Mouse (Mus musculus) small intestine, adult 2 months (tissue): ENCODE measurements at regions not wholly inside any gene's neighbourhood (a gene's known extent, or its start where the extent isn't known, plus 50 kb on each side); places are given as distances from the start of the nearest gene placed in this dataset.

ENCODE experiments used
- CTCF ChIP-seq: fragments of 200-500 bp; IDR thresholded peaks from 2 replicates; pipeline ENCODE4 v1.5.1; 2012; ENCODE audit warnings: low read depth, mild to moderate bottlenecking, control low read depth, inconsistent platforms, low read length, moderate library complexity, mixed read lengths; ENCODE audit not compliant: insufficient replicate concordance, insufficient read length; ENCODE audit errors: extremely low read depth
- POLR2A ChIP-seq: fragments of 200-500 bp; IDR thresholded peaks from 2 replicates; pipeline ENCODE4 v1.6.1; 2012; ENCODE audit warnings: low read depth, mild to moderate bottlenecking, control low read depth, inconsistent platforms, low read length, moderate library complexity

DNA sequence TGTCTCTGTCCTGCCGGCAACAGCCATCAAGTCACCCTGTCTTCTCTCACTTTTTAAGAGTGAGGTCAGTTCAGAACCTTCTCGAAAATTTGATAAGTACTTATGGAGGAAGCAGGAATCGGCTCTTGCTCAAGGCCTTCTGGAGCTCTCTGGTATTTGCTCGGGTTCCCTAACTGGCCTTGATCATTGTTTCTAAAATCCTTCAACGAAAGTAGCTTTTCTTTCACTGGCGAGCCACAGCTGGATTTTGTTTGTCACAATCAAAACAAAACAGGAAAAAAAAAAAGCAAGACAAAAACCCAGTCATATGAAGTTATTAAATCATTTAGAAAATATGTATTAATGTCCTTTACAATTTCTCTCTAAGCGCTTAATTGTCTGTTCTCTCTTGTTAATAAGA is 156.6 kb upstream of the Tex13c2 start:
- TF ChIP-seq POLR2A = no peak
- TF ChIP-seq CTCF = no peak
